Mouse (Mus musculus) liver, adult 2 months (tissue): ENCODE measurements at regions not wholly inside any gene's neighbourhood (a gene's known extent, or its start where the extent isn't known, plus 50 kb on each side); places are given as distances from the start of the nearest gene placed in this dataset.

Experiments
- CTCF ChIP-seq: fragments of 200-500 bp; IDR thresholded peaks from 2 replicates; pipeline ENCODE4 v1.5.1; 2011; ENCODE audit warnings: low read depth, low read length, control low read depth
- POLR2A ChIP-seq: fragments of 200-500 bp; IDR thresholded peaks from 2 replicates; pipeline ENCODE4 v1.6.1; 2011; ENCODE audit warnings: low read length, control low read depth; ENCODE audit not compliant: insufficient read depth; ENCODE audit errors: extremely low read depth

- no peak for TF ChIP-seq POLR2A
- no peak for TF ChIP-seq CTCF
Observed at GRCm38 (mm10) chr2:116942321-116942791, 63.9 kb downstream of the Tmco5 start.
